Mouse (Mus musculus): ENCODE results near the gene Armh4. TPM values are rescaled to one million over a fixed set of nuclear protein-coding genes. Genes with fewer than 3 reads are reported as not detected.

Armh4 gene
- polyA plus RNA-seq, 1 experiment from 2014 or later = 10.0 TPM

DNA sequence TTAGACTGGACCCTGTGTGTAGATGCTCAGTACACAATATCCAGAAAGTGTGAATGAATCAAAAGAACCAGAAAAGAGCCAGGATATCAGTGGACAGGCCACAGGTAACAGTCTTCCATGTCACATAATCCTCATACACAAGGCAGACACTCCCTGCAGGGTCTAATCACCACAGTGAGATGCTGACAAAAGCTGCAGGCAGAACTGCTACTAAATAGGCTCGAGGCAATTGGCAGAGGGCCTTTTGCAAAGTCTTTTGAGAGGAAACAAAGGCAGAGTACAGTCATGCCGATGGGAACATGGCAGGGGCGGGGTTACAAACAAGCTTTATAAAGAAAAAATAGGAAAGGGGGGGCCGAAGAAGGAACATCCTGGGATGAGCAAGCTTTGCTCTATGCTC is 157.1 kb downstream of the Armh4 start:
- ATAC-seq (ENCODE audit: insufficient number of reproducible peaks, low FRiP score, low TSS enrichment, low read depth) = no peak
- Histone ChIP-seq H3K4me1 (ENCODE audit: control insufficient read depth, insufficient read depth, low read length) (no peaks in the 10 kb centered on the region), H3K9ac (ENCODE audit: low read length) (no peak overlapping the region), H3K9me3 (ENCODE audit: control insufficient read depth, low read length) (no peaks in the 10 kb centered on the region), H3K36me3 (ENCODE audit: control insufficient read depth, insufficient read depth, low read length) (no peaks in the 10 kb centered on the region), H3K27ac (replicated peaks; ENCODE audit: low read depth, low read length) (no peak overlapping the region), H3K4me3 (ENCODE audit: low read depth, low read length) (no peak overlapping the region), H3K27me3 (ENCODE audit: control insufficient read depth, insufficient read depth, low read length) (no peaks in the 10 kb centered on the region), H3K4me2 (ENCODE audit: low read depth, severe bottlenecking) (no peak overlapping the region)
- 79% methylated on average over 4 of the region's 4 CpGs for WGBS
- DNase-seq (ENCODE audit: low spot score) = no peak

Other genes starting within 250 kb of the Armh4 start
- not detected in 2 replicates for gene Olfr722, start 118.6 kb upstream of the Armh4 start, polyA plus RNA-seq (2014; fragmentation: Nextera tagmentation; extraction: Ambion mirVana)
- not detected in 2 replicates for gene Olfr723, start 148.4 kb upstream of the Armh4 start, polyA plus RNA-seq (2014; fragmentation: Nextera tagmentation; extraction: Ambion mirVana)
- gene Olfr724, start 179.9 kb upstream of the Armh4 start, polyA plus RNA-seq (2014; fragmentation: Nextera tagmentation; extraction: Ambion mirVana) = not detected in 2 replicates

All from limb, embryonic 11.5 days (tissue).